Mouse (Mus musculus) mouse trophoblast stem cell (cell line): ENCODE data around the gene Gm10273.

Experiments
- in situ Hi-C, 2 experiments: fragments of 300-500 bp; cut with MseI, MboI; formaldehyde crosslinking; loops; 2 replicates in 1 of 2; 3 replicates in 1 of 2; pipeline ENCODE4 v1.15.1; 2025

Gm10273 gene

GRCm38 (mm10) chr10:59402899-59403792 lies 7.7 kb downstream of the Gm10273 start, which contains the start of gene Pla2g12b:
TSS of gene Pla2g12b (plus strand) at chr10:59403660.
- in situ Hi-C loops: no loop called here

GRCm38 (mm10) chr10:59403793-59404149 lies 8.3 kb downstream of the Gm10273 start:
- in situ Hi-C loops: no loop called here

- in situ Hi-C loops: no loop called here
Observed at GRCm38 (mm10) chr10:59408499-59408898, 13.1 kb downstream of the Gm10273 start.

GRCm38 (mm10) chr10:59410264-59410663 lies 14.8 kb downstream of the Gm10273 start:
- in situ Hi-C loops: no loop called here

GRCm38 (mm10) chr10:59413711-59414110 lies 18.3 kb downstream of the Gm10273 start:
- in situ Hi-C loops: no loop called here

GRCm38 (mm10) chr10:59416623-59417022 lies 21.2 kb downstream of the Gm10273 start:
- in situ Hi-C loops: no loop called here

GRCm38 (mm10) chr10:59419516-59419915 lies 24.1 kb downstream of the Gm10273 start:
- in situ Hi-C loops: no loop called here

GRCm38 (mm10) chr10:59424453-59424852 lies 29.0 kb downstream of the Gm10273 start:
- in situ Hi-C loops: no loop called here

- in situ Hi-C loops: no loop called here
Observed at GRCm38 (mm10) chr10:59425369-59425768, 29.9 kb downstream of the Gm10273 start.

GRCm38 (mm10) chr10:59426371-59426770 lies 30.9 kb downstream of the Gm10273 start:
- in situ Hi-C loops: no loop called here

GRCm38 (mm10) chr10:59429448-59430135 lies 34.2 kb downstream of the Gm10273 start:
- in situ Hi-C loops: no loop called here

GRCm38 (mm10) chr10:59430701-59431218 lies 35.3 kb downstream of the Gm10273 start:
- in situ Hi-C loops: no loop called here

GRCm38 (mm10) chr10:59435746-59436145 lies 40.3 kb downstream of the Gm10273 start:
- in situ Hi-C loops: no loop called here

- in situ Hi-C loops: no loop called here
Observed at GRCm38 (mm10) chr10:59438651-59439050, 43.2 kb downstream of the Gm10273 start.

- in situ Hi-C loops: no loop called here
Observed at GRCm38 (mm10) chr10:59439508-59439931, 44.1 kb downstream of the Gm10273 start.

GRCm38 (mm10) chr10:59440177-59440576 lies 44.7 kb downstream of the Gm10273 start:
- in situ Hi-C loops: no loop called here

GRCm38 (mm10) chr10:59441735-59442134 lies 46.3 kb downstream of the Gm10273 start, which contains the start of gene Oit3:
TSS of gene Oit3 (minus strand) at chr10:59441778.
- in situ Hi-C loops: no loop called here

- in situ Hi-C loops: no loop called here
Observed at GRCm38 (mm10) chr10:59443212-59443611, 47.8 kb downstream of the Gm10273 start.

- in situ Hi-C loops: no loop called here
Observed at GRCm38 (mm10) chr10:59444106-59444505, 48.7 kb downstream of the Gm10273 start.

- in situ Hi-C loops: no loop called here
Observed at GRCm38 (mm10) chr10:59444635-59445034, 49.2 kb downstream of the Gm10273 start.
